Mouse (Mus musculus): Measurements from ENCODE around the gene Mpg. TPM values are rescaled to one million over a fixed set of nuclear protein-coding genes. Genes with fewer than 3 reads are reported as not detected.

The Mpg gene
- polyA plus RNA-seq, 1 experiment from 2014 or later, result 29.7 TPM

DNA sequence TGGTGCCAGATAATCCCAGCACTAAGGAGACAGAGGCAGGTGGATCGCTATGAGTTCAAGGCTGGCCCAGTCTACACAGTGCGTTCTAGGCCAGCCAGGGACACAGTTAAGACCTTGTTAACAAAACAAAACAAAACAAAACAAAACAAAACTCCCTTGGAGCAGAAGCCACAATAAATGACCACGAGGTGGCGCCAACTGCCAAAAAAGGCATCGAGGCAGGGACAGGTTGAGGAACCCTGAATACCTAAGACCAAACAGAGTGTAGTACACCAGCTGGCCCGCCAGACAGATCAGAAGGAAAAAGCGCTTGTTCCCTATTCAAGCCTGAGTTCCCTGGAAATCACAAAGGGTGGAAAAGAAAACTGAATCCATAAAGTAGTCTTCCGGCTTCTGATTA lies 9.5 kb upstream of the Mpg start:
- no peak; the same call in 1 of the 2 replicates for ATAC-seq (ENCODE audit: low read depth)
- WGBS, result 25% methylated on average over 8 of the region's 8 CpGs
- no peak overlapping the region for H3K4me2 ChIP-seq (ENCODE audit: low read depth, low read length)
- no peak overlapping the region for H3K9ac ChIP-seq (ENCODE audit: low read depth, low read length)
- peaks cover 15% of the 10 kb centered on the region for H3K4me1 ChIP-seq (ENCODE audit: control insufficient read depth, insufficient read depth, low read length)
- H3K9me3 ChIP-seq (ENCODE audit: control insufficient read depth, low read length), result no peaks in the 10 kb centered on the region
- peaks cover 46% of the 10 kb centered on the region for H3K36me3 ChIP-seq (ENCODE audit: control insufficient read depth, insufficient read depth, low read length)
- H3K27me3 ChIP-seq (replicated peaks; ENCODE audit: control insufficient read depth, insufficient read depth, low read length), result no peaks in the 10 kb centered on the region
- no peak overlapping the region for H3K27ac ChIP-seq (replicated peaks; ENCODE audit: low read depth, low read length)
- DNase-seq (ENCODE audit: low spot score), result peak; percentile 82
- no peak overlapping the region for H3K4me3 ChIP-seq (ENCODE audit: low read depth, low read length)

DNA sequence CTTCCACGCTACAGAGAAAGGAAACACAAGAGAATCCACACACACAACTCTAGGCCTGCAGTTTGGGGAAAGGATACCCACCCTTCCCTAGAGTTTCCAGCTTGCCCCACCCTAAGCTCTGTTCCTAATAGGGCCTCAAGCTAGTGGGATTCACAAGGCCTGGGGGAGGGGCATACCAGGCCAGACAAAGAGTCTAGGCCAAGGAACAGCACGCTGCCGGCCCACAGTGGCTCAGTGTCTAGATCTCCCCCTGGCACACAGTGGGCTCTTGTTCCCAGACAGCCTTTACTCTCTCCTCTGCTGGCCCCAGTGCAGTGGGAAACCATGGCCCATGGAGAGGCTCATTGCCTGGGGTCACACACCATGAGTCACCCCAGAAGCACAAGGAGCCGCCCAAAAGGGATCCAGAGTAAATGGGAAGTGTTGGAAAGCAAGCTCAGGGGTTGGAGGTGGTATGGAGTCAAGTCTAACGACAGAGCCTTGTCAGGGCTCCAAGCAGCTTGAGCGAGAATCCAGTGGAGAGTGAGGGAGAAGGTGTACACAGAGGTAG lies 7.7 kb upstream of the Mpg start:
- H3K36me3 ChIP-seq (ENCODE audit: control insufficient read depth, insufficient read depth, low read length), result peaks cover 28% of the 10 kb centered on the region; the same call in 1 of the 2 replicates
- peak; percentile 65 for DNase-seq (ENCODE audit: low spot score)
- H3K4me1 ChIP-seq (ENCODE audit: control insufficient read depth, insufficient read depth, low read length), result peaks cover 25% of the 10 kb centered on the region
- H3K27me3 ChIP-seq (replicated peaks; ENCODE audit: control insufficient read depth, insufficient read depth, low read length), result no peaks in the 10 kb centered on the region
- H3K27ac ChIP-seq (replicated peaks; ENCODE audit: low read depth, low read length), result 0 out of 2 replicates have a peak overlapping the region, but pooled peaks have one; percentile 17
- no peak overlapping the region for H3K4me3 ChIP-seq (ENCODE audit: low read depth, low read length)
- 37% methylated on average over 6 of the region's 6 CpGs for WGBS
- no peak overlapping the region for H3K4me2 ChIP-seq (ENCODE audit: low read depth, low read length)
- no peak for ATAC-seq (ENCODE audit: low read depth)
- no peaks in the 10 kb centered on the region for H3K9me3 ChIP-seq (ENCODE audit: control insufficient read depth, low read length)
- no peak overlapping the region for H3K9ac ChIP-seq (ENCODE audit: low read depth, low read length)

DNA sequence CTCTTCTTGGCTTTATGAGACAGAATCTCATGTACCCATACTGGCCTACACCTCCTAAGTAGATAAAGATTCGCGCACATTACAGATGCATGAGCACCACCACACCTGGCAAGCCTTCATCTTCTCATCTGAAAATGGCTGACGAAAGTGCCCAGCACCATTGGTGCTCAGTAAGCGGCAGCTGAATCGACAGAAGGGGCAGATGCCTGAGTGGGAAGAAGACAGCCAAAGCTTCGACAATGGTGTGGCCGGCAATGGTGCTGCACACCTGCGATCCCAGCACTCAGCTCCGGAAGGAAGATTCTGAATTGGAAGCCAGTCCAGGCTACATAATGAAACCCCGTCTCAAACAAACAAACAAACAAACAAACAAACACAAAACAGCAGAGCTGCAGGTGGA lies 7.0 kb upstream of the Mpg start:
- Histone ChIP-seq H3K4me3 (ENCODE audit: low read depth, low read length) (no peak overlapping the region), H3K27me3 (replicated peaks; ENCODE audit: control insufficient read depth, insufficient read depth, low read length) (no peaks in the 10 kb centered on the region), H3K4me2 (ENCODE audit: low read depth, low read length) (no peak overlapping the region), H3K9ac (ENCODE audit: low read depth, low read length) (no peak overlapping the region), H3K4me1 (ENCODE audit: control insufficient read depth, insufficient read depth, low read length) (peaks cover 26% of the 10 kb centered on the region), H3K9me3 (ENCODE audit: control insufficient read depth, low read length) (no peaks in the 10 kb centered on the region), H3K27ac (replicated peaks; ENCODE audit: low read depth, low read length) (no peak overlapping the region), H3K36me3 (ENCODE audit: control insufficient read depth, insufficient read depth, low read length) (peaks cover 21% of the 10 kb centered on the region; the same call in 1 of the 2 replicates)
- DNase-seq (ENCODE audit: low spot score) (no peak), ATAC-seq (ENCODE audit: low read depth) (no peak)
- WGBS, result 85% methylated on average over 10 of the region's 10 CpGs

DNA sequence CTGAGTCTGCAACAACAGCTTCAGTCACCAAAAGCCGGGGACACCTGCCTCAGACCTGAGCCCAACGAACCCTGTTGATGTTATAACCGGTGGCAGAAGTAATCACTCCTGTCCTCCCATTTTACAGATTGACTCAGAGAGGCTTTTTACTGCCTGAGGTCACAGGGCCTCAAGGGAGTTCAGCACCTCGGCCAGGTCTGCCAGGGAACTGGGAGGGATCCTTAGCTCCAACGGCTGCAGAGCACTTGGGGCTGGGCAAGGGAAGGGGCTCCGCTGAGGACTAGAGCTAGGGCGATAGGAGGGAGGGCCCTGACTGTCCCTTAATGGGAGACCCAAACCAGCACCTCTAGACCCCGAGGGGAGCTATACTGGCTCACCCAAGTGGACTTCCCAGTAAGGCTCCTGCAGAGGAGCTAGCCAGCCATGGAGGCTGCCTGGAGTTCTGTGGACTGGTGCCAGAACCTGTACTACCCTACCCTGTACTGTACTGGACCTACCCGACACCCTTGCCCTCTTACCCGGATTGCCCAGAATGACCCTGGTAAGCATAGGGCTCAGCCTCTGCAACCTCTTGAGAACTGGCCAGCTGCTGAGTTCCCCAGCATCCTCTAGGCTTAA lies 5.6 kb upstream of the Mpg start:
- no peak for DNase-seq (ENCODE audit: low spot score)
- H3K9ac ChIP-seq (ENCODE audit: low read depth, low read length), result peak overlapping the region; percentile 91
- H3K9me3 ChIP-seq (ENCODE audit: control insufficient read depth, low read length), result no peaks in the 10 kb centered on the region
- peaks cover 40% of the 10 kb centered on the region for H3K4me1 ChIP-seq (ENCODE audit: control insufficient read depth, insufficient read depth, low read length)
- no peak; the same call in 1 of the 2 replicates for ATAC-seq (ENCODE audit: low read depth)
- peaks cover 7% of the 10 kb centered on the region; the same call in 1 of the 2 replicates for H3K36me3 ChIP-seq (ENCODE audit: control insufficient read depth, insufficient read depth, low read length)
- 36% methylated on average over 9 of the region's 10 CpGs for WGBS
- peak overlapping the region; percentile 92; the same call in 1 of the 2 replicates for H3K27ac ChIP-seq (replicated peaks; ENCODE audit: low read depth, low read length)
- no peaks in the 10 kb centered on the region for H3K27me3 ChIP-seq (replicated peaks; ENCODE audit: control insufficient read depth, insufficient read depth, low read length)
- H3K4me3 ChIP-seq (ENCODE audit: low read depth, low read length), result peak overlapping the region; percentile 91
- H3K4me2 ChIP-seq (ENCODE audit: low read depth, low read length), result peak overlapping the region; percentile 84

DNA sequence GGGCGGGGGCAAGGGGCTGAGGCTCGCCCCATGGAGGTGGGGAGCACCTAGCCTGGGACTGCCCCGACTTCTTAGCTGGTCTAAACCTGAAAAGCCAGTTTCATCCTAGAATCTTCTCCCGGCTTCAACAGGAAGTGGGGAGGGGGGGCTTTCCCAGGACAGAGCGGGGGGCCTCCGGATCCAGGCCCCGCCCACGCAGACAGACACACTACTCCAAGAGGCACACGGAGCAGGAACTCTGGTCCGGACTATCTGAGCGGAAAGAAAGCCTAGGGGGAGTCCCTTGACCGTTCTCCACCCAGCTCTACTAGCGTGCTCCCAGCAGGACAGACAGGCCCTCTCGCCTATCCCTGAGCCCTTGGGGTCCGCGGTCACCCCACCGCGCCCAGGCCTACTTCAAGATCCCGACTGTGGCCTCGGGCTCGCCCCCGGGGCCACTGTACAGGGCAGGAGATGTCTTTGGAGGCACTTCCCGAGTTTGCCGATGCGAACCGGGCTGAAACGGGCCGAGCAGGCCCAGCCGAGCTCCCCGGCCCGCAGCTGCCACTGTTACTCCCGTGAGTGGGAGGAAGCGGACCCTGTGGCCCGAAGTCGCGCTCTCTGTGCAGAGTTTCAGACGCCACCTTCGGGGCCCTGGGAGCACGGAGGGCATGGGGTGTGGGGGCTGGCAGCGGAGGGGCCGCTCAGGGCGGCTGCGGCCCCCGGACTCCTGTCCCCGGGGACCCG lies 4.9 kb upstream of the Mpg start:
- peaks cover 44% of the 10 kb centered on the region for H3K4me1 ChIP-seq (ENCODE audit: control insufficient read depth, insufficient read depth, low read length)
- ATAC-seq (ENCODE audit: low read depth) (peak; percentile 65), DNase-seq (ENCODE audit: low spot score) (peak; percentile 93)
- peak overlapping the region; percentile 92 for H3K27ac ChIP-seq (replicated peaks; ENCODE audit: low read depth, low read length)
- WGBS, result under 1% methylated on average over 38 of the region's 46 CpGs
- H3K4me3 ChIP-seq (ENCODE audit: low read depth, low read length), result peak overlapping the region; percentile 91
- H3K4me2 ChIP-seq (ENCODE audit: low read depth, low read length), result peak overlapping the region; percentile 84
- peak overlapping the region; percentile 91 for H3K9ac ChIP-seq (ENCODE audit: low read depth, low read length)
- H3K27me3 ChIP-seq (replicated peaks; ENCODE audit: control insufficient read depth, insufficient read depth, low read length), result no peaks in the 10 kb centered on the region
- H3K9me3 ChIP-seq (ENCODE audit: control insufficient read depth, low read length), result no peaks in the 10 kb centered on the region
- H3K36me3 ChIP-seq (ENCODE audit: control insufficient read depth, insufficient read depth, low read length), result peaks cover 3% of the 10 kb centered on the region; the same call in 1 of the 2 replicates

DNA sequence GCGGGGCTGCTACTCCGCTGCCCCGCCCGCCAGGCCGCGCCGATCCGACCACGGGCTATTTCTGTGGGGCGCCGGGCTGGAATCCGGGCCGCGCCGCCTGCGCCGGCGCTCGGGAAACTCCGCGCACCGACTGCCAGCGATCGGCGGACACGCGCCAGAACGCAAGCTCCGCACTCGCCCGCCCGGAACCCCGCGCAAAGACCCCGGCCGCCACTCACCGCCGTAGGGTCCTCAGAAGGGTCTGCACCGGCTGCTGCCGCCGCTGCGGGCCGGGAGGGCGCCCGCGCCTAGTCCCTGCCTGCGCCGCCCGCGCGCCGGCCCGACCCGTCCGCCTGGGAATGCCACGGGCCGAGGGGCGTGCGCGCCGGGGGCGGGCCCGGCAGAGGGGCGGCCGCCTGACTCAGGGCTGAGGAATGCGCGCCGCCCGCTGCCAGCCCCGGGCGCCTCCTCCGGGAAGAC lies 4.3 kb upstream of the Mpg start, which contains the start of gene Rhbdf1:
Gene Rhbdf1, minus strand, starts transcription at position 350 of the 459 bp plus-strand sequence.
- peak within 1 kb of the TSS; percentile 92 for H3K27ac ChIP-seq (replicated peaks; ENCODE audit: low read depth, low read length)
- H3K9me3 ChIP-seq (ENCODE audit: control insufficient read depth, low read length), result no peaks in the 10 kb centered on the region
- peak within 1 kb of the TSS; percentile 91 for H3K9ac ChIP-seq (ENCODE audit: low read depth, low read length)
- no peaks in the 10 kb centered on the region for H3K27me3 ChIP-seq (replicated peaks; ENCODE audit: control insufficient read depth, insufficient read depth, low read length)
- ATAC-seq (ENCODE audit: low read depth) (peak; percentile 62), DNase-seq (ENCODE audit: low spot score) (peak; percentile 81)
- peaks cover 47% of the 10 kb centered on the region for H3K4me1 ChIP-seq (ENCODE audit: control insufficient read depth, insufficient read depth, low read length)
- H3K36me3 ChIP-seq (ENCODE audit: control insufficient read depth, insufficient read depth, low read length), result no peaks in the 10 kb centered on the region
- peak within 1 kb of the TSS; percentile 91 for H3K4me3 ChIP-seq (ENCODE audit: low read depth, low read length)
- WGBS, result under 1% methylated on average over 24 of the region's 72 CpGs
- H3K4me2 ChIP-seq (ENCODE audit: low read depth, low read length), result peak within 1 kb of the TSS; percentile 84

DNA sequence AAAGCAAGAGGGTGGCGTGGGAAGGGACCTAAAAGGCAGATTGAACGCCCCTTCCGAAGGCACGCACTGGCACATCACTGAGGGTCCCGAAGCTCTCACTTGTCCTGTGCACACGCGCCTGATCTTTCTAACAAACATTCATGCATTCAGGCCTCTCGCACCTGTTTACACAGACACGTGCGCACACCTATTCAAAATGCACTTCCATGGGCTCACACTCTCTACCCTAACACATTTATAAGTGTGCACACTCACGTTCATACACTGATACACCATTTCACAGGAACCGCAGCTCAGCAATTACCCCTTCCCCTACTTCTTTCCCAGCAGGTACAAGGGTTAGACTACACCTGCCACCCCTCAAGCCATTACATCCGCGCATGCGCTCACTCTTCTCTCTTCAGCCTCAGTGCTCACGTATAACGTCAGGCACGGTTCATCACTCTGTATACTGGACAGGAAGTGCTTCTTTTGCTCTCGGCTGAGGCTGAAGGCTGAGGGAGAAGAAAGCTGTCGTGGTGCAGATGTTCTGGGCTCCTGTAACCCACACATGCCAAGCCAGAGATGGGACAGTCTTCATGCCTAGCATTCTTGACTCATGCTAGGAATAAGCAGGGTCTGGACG lies 3.6 kb upstream of the Mpg start:
- H3K27ac ChIP-seq (replicated peaks; ENCODE audit: low read depth, low read length), result peak overlapping the region; percentile 92; the same call in 1 of the 2 replicates
- no peaks in the 10 kb centered on the region for H3K9me3 ChIP-seq (ENCODE audit: control insufficient read depth, low read length)
- H3K4me3 ChIP-seq (ENCODE audit: low read depth, low read length), result peak overlapping the region; percentile 91
- no peaks in the 10 kb centered on the region for H3K36me3 ChIP-seq (ENCODE audit: control insufficient read depth, insufficient read depth, low read length)
- H3K4me1 ChIP-seq (ENCODE audit: control insufficient read depth, insufficient read depth, low read length), result peaks cover 52% of the 10 kb centered on the region
- DNase-seq (ENCODE audit: low spot score) (peak; percentile 42), ATAC-seq (ENCODE audit: low read depth) (no peak)
- WGBS, result 6% methylated on average over 21 of the region's 21 CpGs
- peak overlapping the region; percentile 91 for H3K9ac ChIP-seq (ENCODE audit: low read depth, low read length)
- H3K27me3 ChIP-seq (replicated peaks; ENCODE audit: control insufficient read depth, insufficient read depth, low read length), result no peaks in the 10 kb centered on the region
- H3K4me2 ChIP-seq (ENCODE audit: low read depth, low read length), result peak overlapping the region; percentile 84

DNA sequence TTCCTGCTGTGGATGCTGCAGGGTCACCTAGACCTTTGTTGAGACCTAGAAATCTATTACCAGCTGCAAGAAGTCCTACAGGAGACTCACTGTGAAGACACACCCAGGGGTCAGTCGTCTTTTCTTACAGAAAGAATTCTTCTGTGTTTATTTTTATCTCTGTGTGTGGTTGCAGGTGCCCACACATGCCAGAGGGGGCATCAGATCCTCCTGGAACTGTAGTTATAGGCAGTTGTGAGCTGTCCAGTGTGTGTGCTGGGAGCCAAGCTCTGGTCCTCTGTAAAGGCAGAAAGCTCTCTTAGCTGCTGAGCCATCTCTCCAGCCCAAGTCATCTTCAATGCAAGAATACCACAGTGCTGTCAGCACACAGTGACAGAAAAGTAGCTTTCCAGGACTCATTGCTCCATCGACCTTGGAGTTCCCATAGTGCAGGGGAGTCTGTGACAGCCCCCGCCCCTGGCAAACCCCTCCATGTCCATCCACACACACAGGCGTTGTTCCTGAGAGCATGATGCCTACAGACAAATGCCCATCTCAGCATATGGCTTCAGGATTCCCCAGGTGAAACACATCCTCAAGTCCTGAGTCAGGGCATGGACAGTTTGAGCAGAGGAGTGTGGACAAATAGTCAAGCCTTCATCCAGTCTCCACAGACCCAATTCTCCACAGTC lies 2.9 kb upstream of the Mpg start:
- ATAC-seq (ENCODE audit: low read depth) (no peak), DNase-seq (ENCODE audit: low spot score) (no peak)
- H3K4me3 ChIP-seq (ENCODE audit: low read depth, low read length), result no peak overlapping the region
- peak overlapping the region; percentile 84; the same call in 1 of the 2 replicates for H3K4me2 ChIP-seq (ENCODE audit: low read depth, low read length)
- peaks cover 52% of the 10 kb centered on the region for H3K4me1 ChIP-seq (ENCODE audit: control insufficient read depth, insufficient read depth, low read length)
- H3K9me3 ChIP-seq (ENCODE audit: control insufficient read depth, low read length), result no peaks in the 10 kb centered on the region
- no peaks in the 10 kb centered on the region for H3K27me3 ChIP-seq (replicated peaks; ENCODE audit: control insufficient read depth, insufficient read depth, low read length)
- H3K9ac ChIP-seq (ENCODE audit: low read depth, low read length), result no peak overlapping the region
- H3K27ac ChIP-seq (replicated peaks; ENCODE audit: low read depth, low read length), result no peak overlapping the region; the same call in 1 of the 2 replicates
- WGBS, result 67% methylated on average over 4 of the region's 4 CpGs
- no peaks in the 10 kb centered on the region for H3K36me3 ChIP-seq (ENCODE audit: control insufficient read depth, insufficient read depth, low read length)
